Mouse (Mus musculus) retina, postnatal 1 day (tissue): ENCODE results near the gene Plbd1.
A peak's percentile ranks its signal among the peaks of the same experiment; 100 is the strongest.

Source experiments
- DNase-seq: peaks from one replicate; pipeline ENCODE4 v3.0.0-alpha.2; 2012

The Plbd1 gene

GRCm38 (mm10) chr6:136661706-136662016, at the start of gene Plbd1:
Plbd1 (minus strand) TSS chr6:136661928.
- peak; percentile 57 for DNase-seq

- DNase-seq: no peak
These were observed 48.7 kb upstream of the Plbd1 start for GRCm38 (mm10) chr6:136710408-136710807.

- no peak for DNase-seq
These were observed 46.9 kb upstream of the Plbd1 start for GRCm38 (mm10) chr6:136708597-136708996.

GRCm38 (mm10) chr6:136701878-136702277, 40.1 kb upstream of the Plbd1 start:
- DNase-seq: no peak

- no peak for DNase-seq
These were observed 39.5 kb upstream of the Plbd1 start for GRCm38 (mm10) chr6:136701185-136701584.

GRCm38 (mm10) chr6:136691314-136691713, 29.6 kb upstream of the Plbd1 start:
- DNase-seq: no peak

GRCm38 (mm10) chr6:136690527-136690926, 28.8 kb upstream of the Plbd1 start:
- no peak for DNase-seq

- DNase-seq: no peak
These were observed 28.2 kb upstream of the Plbd1 start for GRCm38 (mm10) chr6:136689790-136690413.

- DNase-seq: no peak
These were observed 23.7 kb upstream of the Plbd1 start for GRCm38 (mm10) chr6:136685433-136685832.

- DNase-seq: no peak
These were observed 21.9 kb upstream of the Plbd1 start for GRCm38 (mm10) chr6:136683410-136684334.

- no peak for DNase-seq
These were observed 17.7 kb upstream of the Plbd1 start for GRCm38 (mm10) chr6:136679381-136679780.

GRCm38 (mm10) chr6:136674935-136675334, 13.2 kb upstream of the Plbd1 start:
- no peak for DNase-seq

- no peak for DNase-seq
These were observed 10.7 kb upstream of the Plbd1 start for GRCm38 (mm10) chr6:136672467-136672866.

- no peak for DNase-seq
These were observed 7.5 kb upstream of the Plbd1 start for GRCm38 (mm10) chr6:136669274-136669673.

- no peak for DNase-seq
These were observed 6.7 kb upstream of the Plbd1 start for GRCm38 (mm10) chr6:136668266-136668986.

GRCm38 (mm10) chr6:136662063-136662462, 335 bp upstream of the Plbd1 start:
- DNase-seq: no peak

- DNase-seq: peak; percentile 10
These were observed 660 bp downstream of the Plbd1 start for GRCm38 (mm10) chr6:136660831-136661705.

GRCm38 (mm10) chr6:136659226-136659625, 2.5 kb downstream of the Plbd1 start:
- no peak for DNase-seq

- no peak for DNase-seq
These were observed 3.4 kb downstream of the Plbd1 start for GRCm38 (mm10) chr6:136658303-136658702.

- no peak for DNase-seq
These were observed 5.9 kb downstream of the Plbd1 start for GRCm38 (mm10) chr6:136655786-136656185.

GRCm38 (mm10) chr6:136654470-136654869, 7.3 kb downstream of the Plbd1 start:
- no peak for DNase-seq

GRCm38 (mm10) chr6:136653331-136653730, 8.4 kb downstream of the Plbd1 start:
- DNase-seq: no peak

- no peak for DNase-seq
These were observed 11.1 kb downstream of the Plbd1 start for GRCm38 (mm10) chr6:136650664-136651063.
